Mouse (Mus musculus) kidney, embryonic 15.5 days (tissue): ENCODE results near the gene Sin3b. TPM values are rescaled to one million over a fixed set of nuclear protein-coding genes. Genes with fewer than 3 reads are reported as not detected.
A peak's percentile ranks its signal among the peaks of the same experiment; 100 is the strongest.

Experiments
- ATAC-seq: fragments of 200-750 bp; cut with Nextera tagmentation; replicated peaks from 2 replicates; pipeline ENCODE4 v1.8.0; 2017; ENCODE audit warnings: moderate TSS enrichment; ENCODE audit not compliant: low FRiP score
- H3K27ac ChIP-seq: fragments of 300-500 bp; sonication (generic); 2 replicates; pipeline ENCODE4 v1.5.1; 2015; ENCODE audit warnings: mild to moderate bottlenecking, inconsistent platforms
- H3K27me3 ChIP-seq: fragments of 300-500 bp; sonication (generic); 2 replicates; pipeline ENCODE4 v1.6.1; 2015; ENCODE audit warnings: inconsistent platforms
- H3K36me3 ChIP-seq: fragments of 300-500 bp; sonication (generic); 2 replicates; pipeline ENCODE4 v1.6.1; 2015; ENCODE audit warnings: inconsistent platforms
- H3K4me1 ChIP-seq: fragments of 300-500 bp; sonication (generic); 2 replicates; pipeline ENCODE4 v1.6.1; 2015; ENCODE audit warnings: inconsistent platforms
- H3K4me2 ChIP-seq: fragments of 300-500 bp; sonication (generic); 2 replicates; pipeline ENCODE4 v1.6.1; 2015; ENCODE audit warnings: moderate library complexity, mild to moderate bottlenecking, inconsistent platforms
- H3K4me3 ChIP-seq: fragments of 300-500 bp; sonication (generic); replicated peaks from 2 replicates; pipeline ENCODE4 v1.5.1; 2015; ENCODE audit warnings: mild to moderate bottlenecking, inconsistent platforms
- H3K9ac ChIP-seq: fragments of 300-500 bp; sonication (generic); 2 replicates; pipeline ENCODE4 v1.6.1; 2015; ENCODE audit warnings: mild to moderate bottlenecking, inconsistent platforms
- H3K9me3 ChIP-seq: fragments of 300-500 bp; sonication (generic); replicated peaks from 2 replicates; pipeline ENCODE4 v1.6.1; 2016; ENCODE audit warnings: inconsistent platforms
- WGBS: fragments of 180-500 bp; shearing (Covaris S2); methylation state at CpG from one replicate; pipeline ENCODE4 v1.1.7; 2015; ENCODE audit warnings: mixed read lengths; 5-methylcytosine and 5-hydroxymethylcytosine counted together
- polyA plus RNA-seq: library from polyadenylated mRNA; unstranded; fragments of >200 nt; fragmentation: Nextera tagmentation; extraction: Ambion mirVana; gene quantifications from 2 replicates; pipeline ENCODE4 v1.2.1, GENCODE M21; 2015

Gene Sin3b
- polyA plus RNA-seq, 1 experiment from 2014 or later, result 158 TPM

DNA sequence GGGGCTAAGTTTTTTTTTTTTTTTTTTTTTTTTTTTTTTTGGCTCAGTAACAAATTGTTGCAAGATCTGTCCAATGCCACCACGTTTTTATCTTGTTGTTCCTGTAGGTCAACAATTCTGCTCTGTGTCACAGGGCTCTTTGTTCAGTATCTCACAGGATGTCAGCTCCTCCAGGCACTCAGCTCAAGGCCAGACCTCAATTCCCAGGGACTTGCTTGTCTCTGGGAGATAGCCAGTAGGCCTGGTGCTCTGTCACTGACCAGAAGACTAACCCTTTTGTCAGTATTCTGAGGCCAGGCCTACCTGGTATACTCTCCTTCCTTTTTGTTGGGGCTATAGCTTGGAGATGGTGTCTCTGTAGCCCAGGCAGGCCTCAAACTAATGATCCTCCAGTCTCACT is 2.5 kb upstream of the Sin3b start:
- ATAC-seq, result no peak
- WGBS, result 20% methylated on average over 1 of the region's 1 CpGs

GRCm38 (mm10) chr8:72723651-72724001 is 541 bp downstream of the Sin3b start:
- peaks cover 13% of the 10 kb centered on the region for H3K4me1 ChIP-seq
- peak overlapping the region; percentile 86 for H3K4me2 ChIP-seq
- no peaks in the 10 kb centered on the region for H3K9me3 ChIP-seq
- ATAC-seq, result peak; percentile 61
- H3K36me3 ChIP-seq, result peaks cover 41% of the 10 kb centered on the region
- H3K4me3 ChIP-seq, result peak overlapping the region; percentile 98
- under 1% methylated on average over 30 of the region's 30 CpGs for WGBS
- no peaks in the 10 kb centered on the region for H3K27me3 ChIP-seq
- peak overlapping the region; percentile 58; the same call in 1 of the 2 replicates for H3K27ac ChIP-seq
- H3K9ac ChIP-seq, result peak overlapping the region; percentile 98

More for the DNA sequence above, 2.5 kb upstream of the Sin3b start:
- no peak overlapping the region for H3K4me3 ChIP-seq
- no peaks in the 10 kb centered on the region for H3K27me3 ChIP-seq
- H3K36me3 ChIP-seq, result peaks cover 10% of the 10 kb centered on the region
- H3K4me2 ChIP-seq, result no peak overlapping the region
- H3K9ac ChIP-seq, result no peak overlapping the region
- H3K27ac ChIP-seq, result no peak overlapping the region
- H3K9me3 ChIP-seq, result no peaks in the 10 kb centered on the region
- peaks cover 13% of the 10 kb centered on the region for H3K4me1 ChIP-seq

- peaks cover 89% of the 10 kb centered on the region for H3K36me3 ChIP-seq
- no peak overlapping the region for H3K9ac ChIP-seq
- ATAC-seq, result no peak
- peaks cover 12% of the 10 kb centered on the region for H3K4me1 ChIP-seq
- no peaks in the 10 kb centered on the region for H3K27me3 ChIP-seq
- H3K4me2 ChIP-seq, result no peak overlapping the region
- no peak overlapping the region for H3K4me3 ChIP-seq
- H3K9me3 ChIP-seq, result no peaks in the 10 kb centered on the region
- WGBS, result 82% methylated on average over 1 of the region's 1 CpGs
- H3K27ac ChIP-seq, result no peak overlapping the region
These were observed 5.6 kb downstream of the Sin3b start for GRCm38 (mm10) chr8:72728636-72729035.

- Histone ChIP-seq H3K36me3 (peaks cover 98% of the 10 kb centered on the region), H3K4me3 (no peak overlapping the region), H3K4me2 (no peak overlapping the region), H3K27ac (no peak overlapping the region), H3K9ac (no peak overlapping the region), H3K27me3 (no peaks in the 10 kb centered on the region), H3K4me1 (no peaks in the 10 kb centered on the region), H3K9me3 (no peaks in the 10 kb centered on the region)
- no peak for ATAC-seq
- WGBS, result 82% methylated on average over 5 of the region's 5 CpGs
These were observed 11.9 kb downstream of the Sin3b start for GRCm38 (mm10) chr8:72735001-72735400.

DNA sequence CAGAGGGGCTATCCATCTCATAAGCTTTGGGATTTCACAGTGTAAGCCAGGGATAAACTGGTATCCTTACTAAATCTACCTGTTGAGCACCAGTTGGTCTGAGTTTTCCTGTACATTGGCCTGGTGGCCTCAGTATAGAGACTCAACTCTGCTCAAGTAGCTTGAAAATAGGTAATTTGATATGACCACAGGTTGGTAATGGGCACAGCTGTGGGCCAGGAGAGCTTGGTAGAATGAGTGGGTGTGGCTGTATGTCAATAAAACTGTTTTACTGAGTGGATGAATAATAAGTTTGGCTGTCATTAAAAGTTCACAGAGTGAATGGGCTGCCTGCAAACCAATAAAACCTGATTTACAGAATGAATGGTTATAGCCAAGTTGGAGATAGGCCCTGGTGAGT is 13.8 kb downstream of the Sin3b start:
- ATAC-seq, result no peak
- no peak overlapping the region for H3K27ac ChIP-seq
- H3K27me3 ChIP-seq, result no peaks in the 10 kb centered on the region
- H3K9me3 ChIP-seq, result no peaks in the 10 kb centered on the region
- no peak overlapping the region for H3K4me3 ChIP-seq
- peaks cover 96% of the 10 kb centered on the region for H3K36me3 ChIP-seq
- H3K4me1 ChIP-seq, result no peaks in the 10 kb centered on the region
- no peak overlapping the region for H3K9ac ChIP-seq
- H3K4me2 ChIP-seq, result no peak overlapping the region

- Histone ChIP-seq H3K9ac (no peak overlapping the region), H3K4me1 (no peaks in the 10 kb centered on the region), H3K27me3 (no peaks in the 10 kb centered on the region), H3K4me2 (no peak overlapping the region), H3K36me3 (peaks cover 100% of the 10 kb centered on the region), H3K27ac (no peak overlapping the region), H3K4me3 (no peak overlapping the region), H3K9me3 (no peaks in the 10 kb centered on the region)
- ATAC-seq, result no peak
- WGBS, result 45% methylated on average over 5 of the region's 5 CpGs
These were observed 23.0 kb downstream of the Sin3b start for GRCm38 (mm10) chr8:72746061-72746460.

DNA sequence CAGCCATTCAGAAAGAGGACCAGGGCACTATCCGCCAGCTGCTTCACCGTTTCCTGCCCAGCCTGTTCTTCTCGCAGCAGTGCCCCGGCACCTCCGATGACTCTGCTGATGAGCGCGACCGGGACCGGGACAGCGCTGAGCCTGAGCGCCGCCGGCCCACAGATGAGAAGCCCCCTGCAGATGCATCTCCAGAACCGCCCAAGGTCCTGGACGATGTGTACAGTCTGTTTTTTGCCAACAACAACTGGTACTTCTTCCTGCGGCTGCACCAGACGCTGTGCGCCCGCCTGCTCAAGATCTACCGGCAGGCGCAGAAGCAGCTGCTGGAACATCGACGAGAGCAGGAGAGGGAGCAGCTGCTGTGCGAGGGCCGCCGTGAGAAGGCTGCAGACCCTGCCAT is 26.8 kb downstream of the Sin3b start:
- Histone ChIP-seq H3K9ac (no peak overlapping the region), H3K4me3 (no peak overlapping the region), H3K36me3 (peaks cover 98% of the 10 kb centered on the region), H3K27me3 (no peaks in the 10 kb centered on the region), H3K4me1 (no peaks in the 10 kb centered on the region), H3K27ac (no peak overlapping the region), H3K4me2 (no peak overlapping the region), H3K9me3 (no peaks in the 10 kb centered on the region)
- ATAC-seq, result no peak
- 94% methylated on average over 26 of the region's 26 CpGs for WGBS

GRCm38 (mm10) chr8:72750266-72750665 is 27.2 kb downstream of the Sin3b start:
- ATAC-seq, result no peak
- H3K4me1 ChIP-seq, result no peaks in the 10 kb centered on the region
- no peak overlapping the region for H3K4me2 ChIP-seq
- H3K36me3 ChIP-seq, result peaks cover 95% of the 10 kb centered on the region
- H3K9ac ChIP-seq, result no peak overlapping the region
- H3K9me3 ChIP-seq, result no peaks in the 10 kb centered on the region
- H3K27me3 ChIP-seq, result no peaks in the 10 kb centered on the region
- WGBS, result 91% methylated on average over 6 of the region's 6 CpGs
- H3K27ac ChIP-seq, result no peak overlapping the region
- H3K4me3 ChIP-seq, result no peak overlapping the region

GRCm38 (mm10) chr8:72751126-72751525 is 28.0 kb downstream of the Sin3b start:
- Histone ChIP-seq H3K4me2 (no peak overlapping the region), H3K9ac (no peak overlapping the region), H3K27me3 (no peaks in the 10 kb centered on the region), H3K36me3 (peaks cover 95% of the 10 kb centered on the region), H3K4me1 (no peaks in the 10 kb centered on the region), H3K27ac (no peak overlapping the region), H3K9me3 (no peaks in the 10 kb centered on the region), H3K4me3 (no peak overlapping the region)
- ATAC-seq, result no peak
- WGBS, result 89% methylated on average over 3 of the region's 3 CpGs

DNA sequence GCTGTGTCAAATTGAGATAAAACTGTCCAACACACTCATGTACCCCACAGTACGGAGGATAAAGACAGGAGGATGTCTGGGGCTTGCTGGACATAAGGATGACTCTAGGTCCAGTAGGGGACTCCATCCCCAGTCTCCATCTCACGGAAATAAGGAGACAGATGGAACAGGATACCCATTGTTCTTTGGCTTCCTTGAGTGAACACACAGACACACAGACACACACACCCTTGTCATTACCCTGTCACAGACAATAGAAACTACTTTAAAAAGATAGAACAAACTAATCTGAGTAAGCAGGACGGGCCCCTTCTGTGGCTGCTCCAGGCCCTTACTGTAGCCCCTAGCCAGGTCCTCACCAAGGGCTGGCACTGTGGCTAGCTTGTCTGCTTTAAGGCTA is 29.2 kb downstream of the Sin3b start:
- no peak overlapping the region for H3K9ac ChIP-seq
- no peaks in the 10 kb centered on the region for H3K9me3 ChIP-seq
- H3K4me2 ChIP-seq, result no peak overlapping the region
- peak overlapping the region; percentile 37; the same call in 1 of the 2 replicates for H3K27ac ChIP-seq
- peaks cover 95% of the 10 kb centered on the region for H3K36me3 ChIP-seq
- H3K4me1 ChIP-seq, result no peaks in the 10 kb centered on the region
- WGBS, result 85% methylated on average over 3 of the region's 3 CpGs
- no peaks in the 10 kb centered on the region for H3K27me3 ChIP-seq
- H3K4me3 ChIP-seq, result no peak overlapping the region
- no peak for ATAC-seq

GRCm38 (mm10) chr8:72753165-72753564 is 30.1 kb downstream of the Sin3b start:
- Histone ChIP-seq H3K27me3 (no peaks in the 10 kb centered on the region), H3K4me2 (no peak overlapping the region), H3K4me1 (no peaks in the 10 kb centered on the region), H3K4me3 (no peak overlapping the region), H3K27ac (no peak overlapping the region), H3K9me3 (no peaks in the 10 kb centered on the region), H3K9ac (no peak overlapping the region), H3K36me3 (peaks cover 95% of the 10 kb centered on the region)
- no peak for ATAC-seq
- WGBS, result 94% methylated on average over 9 of the region's 9 CpGs

- H3K9ac ChIP-seq, result no peak overlapping the region
- no peaks in the 10 kb centered on the region for H3K9me3 ChIP-seq
- H3K36me3 ChIP-seq, result peaks cover 95% of the 10 kb centered on the region
- no peaks in the 10 kb centered on the region for H3K4me1 ChIP-seq
- H3K4me2 ChIP-seq, result no peak overlapping the region
- H3K4me3 ChIP-seq, result no peak overlapping the region
- H3K27me3 ChIP-seq, result no peaks in the 10 kb centered on the region
- WGBS, result 85% methylated on average over 2 of the region's 2 CpGs
- no peak overlapping the region for H3K27ac ChIP-seq
- no peak for ATAC-seq
These were observed 30.7 kb downstream of the Sin3b start for GRCm38 (mm10) chr8:72753781-72754180.

GRCm38 (mm10) chr8:72756031-72756430 is 32.9 kb downstream of the Sin3b start:
- H3K4me3 ChIP-seq, result no peak overlapping the region
- no peak overlapping the region for H3K27ac ChIP-seq
- H3K9me3 ChIP-seq, result no peaks in the 10 kb centered on the region
- H3K4me1 ChIP-seq, result no peaks in the 10 kb centered on the region
- no peak overlapping the region for H3K4me2 ChIP-seq
- H3K9ac ChIP-seq, result no peak overlapping the region
- H3K36me3 ChIP-seq, result peaks cover 79% of the 10 kb centered on the region
- ATAC-seq, result no peak
- 94% methylated on average over 2 of the region's 2 CpGs for WGBS
- H3K27me3 ChIP-seq, result no peaks in the 10 kb centered on the region
